22 mouse cellular contexts compared by ENCODE assay signal in the genomic region with DNA sequence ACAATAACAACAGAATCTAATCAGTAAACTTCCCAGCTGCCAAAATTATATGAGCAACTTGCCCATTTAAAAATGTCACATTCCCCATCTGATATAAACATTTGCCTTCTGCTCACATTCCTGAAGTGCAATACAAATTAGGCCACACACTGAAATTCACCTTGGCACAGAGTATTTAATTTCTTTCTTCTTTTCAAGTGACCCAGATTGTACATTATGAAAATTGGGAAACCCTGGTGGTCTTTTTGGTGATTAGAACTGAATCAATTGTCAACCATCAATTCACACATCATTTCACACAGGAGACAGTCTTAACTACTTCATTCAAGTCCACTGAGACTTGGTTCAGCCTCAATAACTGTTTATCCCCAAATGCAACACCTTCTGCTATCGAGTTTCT. TPM values are rescaled to one million over a fixed set of nuclear protein-coding genes. Genes with fewer than 3 reads are reported as not detected.
"Had no signal": no experiment of that assay in that cellular context is flagged by ENCODE, and none has a peak within 500 bp of the region (broad histone marks: within the 10 kb centered on the region; RNA-seq: fewer than 3 reads in every experiment).

No protein-coding gene starts in this region.

- H3K4me1 ChIP-seq: kidney, embryonic 15.5 days; midbrain, embryonic 10.5 days; neural tube, embryonic 15.5 days had no signal

- H3K4me2 ChIP-seq: kidney, embryonic 15.5 days; limb, embryonic 15.5 days; liver, embryonic 12.5 days; lung, embryonic 14.5 days; neural tube, embryonic 15.5 days had no signal

- H3K9ac ChIP-seq: kidney, embryonic 15.5 days; limb, embryonic 15.5 days; liver, embryonic 12.5 days; lung, embryonic 14.5 days; neural tube, embryonic 15.5 days had no signal

- ATAC-seq: liver, embryonic 12.5 days had no signal

- DNase-seq: kidney, adult 2 months; kidney, postnatal 14 days; lung, embryonic 14.5 days; lung, postnatal 10 days; lung, postnatal 4 days; midbrain, embryonic 14.5 days; right cerebral cortex, postnatal 14 days; thymus, postnatal 25 days had no signal

- H3K36me3 ChIP-seq: kidney, embryonic 15.5 days; liver, embryonic 12.5 days; midbrain, embryonic 10.5 days; neural tube, embryonic 15.5 days had no signal

- H3K9me3 ChIP-seq: kidney, embryonic 15.5 days; limb, embryonic 15.5 days; liver, embryonic 12.5 days; midbrain, embryonic 10.5 days; neural tube, embryonic 15.5 days had no signal

- H3K4me3 ChIP-seq: kidney, embryonic 15.5 days; limb, embryonic 15.5 days; liver, embryonic 12.5 days; midbrain, embryonic 10.5 days; myocyte; neural tube, embryonic 15.5 days had no signal

- H3K27me3 ChIP-seq: kidney, embryonic 15.5 days; limb, embryonic 15.5 days; liver, embryonic 12.5 days; neural tube, embryonic 15.5 days had no signal

- H3K27ac ChIP-seq: kidney, embryonic 15.5 days; limb, embryonic 15.5 days; liver, embryonic 12.5 days; midbrain, embryonic 10.5 days; neural tube, embryonic 15.5 days; stomach, postnatal 0 days had no signal

RNA-seq across cellular contexts. Expression of gene Rag2, which starts 44.1 kb away (rescaled TPM):
- total RNA-seq: layer of hippocampus, postnatal 25 days; left cerebral cortex, adult 8-10 months; left cerebral cortex, postnatal 25 days; megakaryocyte, adult 5-6 weeks had no signal
- polyA plus RNA-seq: kidney, adult 2 months; large intestine, adult 2 months; limb, embryonic 11.5 days; limb, embryonic 15.5 days; lung, embryonic 14.5 days; midbrain, embryonic 10.5 days; midbrain, embryonic 14.5 days; myocyte; neural tube, embryonic 11.5 days; neural tube, embryonic 15.5 days; stomach, postnatal 0 days had no signal
